Mouse (Mus musculus) neural tube, embryonic 10.5 days (tissue): ENCODE results near the gene Dgkb.

Experiments
- DNase-seq: peaks from one replicate; pipeline ENCODE4 v3.0.0-alpha.2; 2017; ENCODE audit warnings: low spot score; ENCODE audit errors: extremely low spot score

Dgkb gene

GRCm38 (mm10) chr12:38589951-38590350 lies 772.4 kb downstream of the Dgkb start:
- no peak for DNase-seq

GRCm38 (mm10) chr12:38593653-38594052 lies 776.1 kb downstream of the Dgkb start:
- no peak for DNase-seq

DNA sequence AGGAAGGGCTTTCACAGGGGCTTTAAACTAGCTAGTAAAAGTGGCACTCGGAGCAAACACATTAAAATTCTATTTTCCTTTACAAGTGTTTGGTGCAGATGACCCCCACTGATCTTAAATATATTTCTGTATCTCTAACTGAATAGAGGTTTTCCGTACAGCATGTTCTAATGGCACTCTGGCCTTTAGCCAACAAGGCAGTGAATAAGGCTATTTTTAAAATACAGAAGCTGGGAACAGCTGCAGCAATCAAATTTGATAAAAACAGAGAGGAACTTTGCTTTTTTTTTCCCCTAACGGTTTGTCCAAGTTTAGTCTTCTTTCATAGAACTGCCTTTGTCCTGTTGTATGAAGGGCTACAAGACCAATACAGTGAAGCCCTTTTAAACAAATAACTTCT lies 776.5 kb downstream of the Dgkb start:
- DNase-seq, result no peak

- DNase-seq, result peak; percentile 37
Measured at GRCm38 (mm10) chr12:38596416-38597062, 779.0 kb downstream of the Dgkb start.

GRCm38 (mm10) chr12:38598096-38598495 lies 780.6 kb downstream of the Dgkb start:
- no peak for DNase-seq

DNA sequence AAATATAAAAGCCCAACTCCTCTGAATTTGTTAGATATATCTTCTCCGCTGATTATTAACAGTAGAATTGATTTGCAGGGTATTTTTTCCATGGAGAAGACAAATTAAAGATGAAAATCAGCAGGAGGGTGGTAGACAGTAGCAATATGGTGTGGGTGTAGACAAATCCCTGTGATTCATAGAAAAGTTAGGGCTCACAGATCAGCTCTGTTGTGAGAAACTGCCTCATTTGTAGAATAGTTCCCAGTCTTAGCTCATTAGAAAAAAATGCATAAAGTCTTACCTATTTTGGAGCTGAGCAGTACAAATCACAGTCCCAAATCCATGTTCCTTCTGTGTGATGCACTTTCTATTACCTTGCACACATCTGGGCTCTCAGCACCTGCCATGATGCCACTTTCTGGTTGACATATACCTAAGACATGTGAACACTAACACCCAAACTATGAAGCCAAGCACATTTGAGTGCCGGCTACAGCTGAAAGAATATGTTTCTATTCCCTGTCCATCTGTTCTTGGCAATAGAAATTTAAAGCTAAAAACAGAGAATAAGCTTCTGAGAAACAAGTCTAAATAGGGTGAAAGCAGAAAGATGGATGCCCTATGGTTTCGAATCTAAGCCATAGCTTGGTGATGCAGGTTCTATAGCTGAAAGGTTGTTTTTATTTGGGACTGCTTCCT lies 782.8 kb downstream of the Dgkb start:
- DNase-seq, result no peak

DNA sequence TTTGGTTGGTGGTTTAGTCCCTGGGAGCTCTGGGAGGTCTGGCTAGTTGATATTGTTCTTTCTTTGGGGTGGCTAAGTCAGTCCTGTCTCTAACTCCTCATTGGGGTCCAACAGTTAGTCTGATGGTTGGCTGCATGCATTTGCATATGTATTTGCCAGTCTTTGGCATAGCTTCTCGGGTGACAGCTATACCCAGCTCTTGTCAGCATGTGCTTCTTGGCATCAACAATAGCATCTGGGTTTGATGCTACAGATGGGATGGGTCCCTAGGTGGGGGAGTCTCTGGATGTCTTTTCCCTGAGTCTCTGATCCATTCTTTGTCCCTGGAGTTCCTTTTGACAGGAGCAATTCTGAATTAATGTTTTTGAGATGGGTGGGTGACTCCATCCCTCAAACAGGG lies 790.6 kb downstream of the Dgkb start:
- DNase-seq, result no peak

DNA sequence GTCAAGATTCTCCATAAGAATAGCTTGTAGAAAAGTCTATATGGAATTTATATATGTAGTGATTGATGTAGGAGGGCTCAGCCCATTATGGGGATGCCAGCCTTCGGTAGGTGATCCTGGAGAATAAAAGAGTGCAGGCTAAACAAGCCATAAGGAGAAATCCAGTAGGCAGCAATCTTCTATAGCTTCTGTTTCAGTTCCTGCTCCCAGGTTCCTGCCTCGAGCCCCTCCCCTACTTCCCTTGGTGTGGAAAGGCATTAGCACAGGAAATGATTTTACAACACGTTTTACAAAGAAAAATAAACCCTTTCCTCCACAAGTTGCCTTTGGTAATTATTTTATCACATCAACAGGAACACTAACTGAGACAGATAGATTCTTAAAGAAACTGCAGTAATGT lies 850.7 kb downstream of the Dgkb start:
- DNase-seq, result no peak
